Mouse (Mus musculus) heart, embryonic 13.5 days (tissue): ENCODE results near the gene Ssbp2. TPM values are rescaled to one million over a fixed set of nuclear protein-coding genes. Genes with fewer than 3 reads are reported as not detected.

ENCODE experiments used
- ATAC-seq: fragments of 200-750 bp; cut with Nextera tagmentation; 2 replicates; pipeline ENCODE4 v1.8.0; 2017; ENCODE audit warnings: moderate TSS enrichment; ENCODE audit not compliant: insufficient number of reproducible peaks, low FRiP score, low TSS enrichment; ENCODE audit errors: extremely low read depth
- H3K27ac ChIP-seq: fragments of 300-500 bp; sonication (generic); replicated peaks from 2 replicates; pipeline ENCODE4 v1.5.1; 2015; ENCODE audit warnings: moderate library complexity, mild to moderate bottlenecking, inconsistent platforms
- H3K27me3 ChIP-seq: fragments of 300-500 bp; sonication (generic); replicated peaks from 2 replicates; pipeline ENCODE4 v1.6.1; 2015; ENCODE audit warnings: mild to moderate bottlenecking, inconsistent platforms
- H3K36me3 ChIP-seq: fragments of 300-500 bp; sonication (generic); 2 replicates; pipeline ENCODE4 v1.6.1; 2015; ENCODE audit warnings: mild to moderate bottlenecking, inconsistent platforms
- H3K4me1 ChIP-seq: fragments of 300-500 bp; sonication (generic); 2 replicates; pipeline ENCODE4 v1.6.1; 2015; ENCODE audit warnings: inconsistent platforms
- H3K4me2 ChIP-seq: fragments of 300-500 bp; sonication (generic); 2 replicates; pipeline ENCODE4 v1.6.1; 2015; ENCODE audit warnings: inconsistent platforms, mild to moderate bottlenecking, moderate library complexity
- H3K4me3 ChIP-seq: fragments of 300-500 bp; sonication (generic); 2 replicates; pipeline ENCODE4 v1.5.1; 2015; ENCODE audit warnings: moderate library complexity, mild to moderate bottlenecking, inconsistent platforms
- H3K9ac ChIP-seq: fragments of 300-500 bp; sonication (generic); 2 replicates; pipeline ENCODE4 v1.6.1; 2015; ENCODE audit warnings: inconsistent platforms, mild to moderate bottlenecking, moderate library complexity
- H3K9me3 ChIP-seq: fragments of 300-500 bp; sonication (generic); 2 replicates; pipeline ENCODE4 v1.6.1; 2016; ENCODE audit warnings: inconsistent platforms
- WGBS: fragments of 180-500 bp; shearing (Covaris S2); methylation state at CpG from one replicate; pipeline ENCODE4 v1.1.7; 2015; ENCODE audit warnings: mixed read lengths; 5-methylcytosine and 5-hydroxymethylcytosine counted together
- polyA plus RNA-seq: library from polyadenylated mRNA; unstranded; fragments of >200 nt; fragmentation: Nextera tagmentation; extraction: Ambion mirVana; gene quantifications from 2 replicates; pipeline ENCODE4 v1.2.1, GENCODE M21; 2015

Gene Ssbp2
- polyA plus RNA-seq, 1 experiment from 2014 or later: 86.4 TPM

DNA sequence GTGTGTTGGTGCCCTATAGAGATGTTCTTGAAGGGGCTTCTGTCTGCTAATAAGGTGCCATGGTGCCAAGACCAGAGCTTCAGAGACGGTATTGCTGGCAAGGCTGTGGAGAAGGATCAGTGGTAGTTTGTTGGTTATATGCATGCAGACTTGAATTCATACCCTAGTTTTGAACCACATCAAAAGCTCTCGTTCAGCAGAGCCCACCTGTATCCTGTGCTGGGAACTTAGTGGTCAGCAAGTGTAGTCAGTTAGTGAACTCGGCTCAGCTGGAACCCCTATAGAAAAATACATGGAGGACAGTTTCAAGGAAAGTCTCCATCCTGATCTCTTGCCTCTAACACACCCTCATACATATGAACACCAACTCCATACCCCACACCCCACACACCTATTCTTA lies 69.7 kb downstream of the Ssbp2 start:
- 91% methylated on average over 3 of the region's 3 CpGs for WGBS
- H3K4me1 ChIP-seq: no peaks in the 10 kb centered on the region
- H3K27ac ChIP-seq: no peak overlapping the region
- ATAC-seq: no peak
- H3K9me3 ChIP-seq: no peaks in the 10 kb centered on the region
- H3K36me3 ChIP-seq: peaks cover 29% of the 10 kb centered on the region
- no peak overlapping the region for H3K4me3 ChIP-seq
- H3K4me2 ChIP-seq: no peak overlapping the region
- no peak overlapping the region for H3K9ac ChIP-seq
- H3K27me3 ChIP-seq: no peaks in the 10 kb centered on the region

DNA sequence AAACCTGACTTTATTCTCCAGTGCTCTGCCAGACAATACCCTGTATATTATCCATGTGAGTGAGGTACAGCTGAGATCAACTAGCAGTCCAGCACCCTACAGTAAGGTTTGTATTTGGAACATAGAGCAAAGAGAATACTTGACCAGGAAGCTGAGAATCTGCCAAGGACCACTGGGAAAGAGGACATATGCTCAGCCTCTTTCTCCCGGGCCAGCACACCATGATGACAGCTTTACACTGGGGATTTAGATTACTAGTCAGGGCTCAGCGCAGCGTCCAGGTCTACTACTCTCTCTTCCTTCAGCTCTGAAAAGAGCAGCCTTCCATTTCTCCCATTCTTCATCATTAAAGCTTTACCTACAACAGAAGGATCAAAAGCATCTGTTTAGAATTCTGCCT lies 76.6 kb downstream of the Ssbp2 start:
- 50% methylated on average over 3 of the region's 3 CpGs for WGBS
- Histone ChIP-seq H3K4me1 (peaks cover 12% of the 10 kb centered on the region; the same call in 1 of the 2 replicates), H3K36me3 (peaks cover 31% of the 10 kb centered on the region), H3K27me3 (no peaks in the 10 kb centered on the region), H3K4me3 (no peak overlapping the region), H3K9me3 (no peaks in the 10 kb centered on the region), H3K9ac (no peak overlapping the region), H3K27ac (no peak overlapping the region), H3K4me2 (no peak overlapping the region)
- no peak for ATAC-seq

DNA sequence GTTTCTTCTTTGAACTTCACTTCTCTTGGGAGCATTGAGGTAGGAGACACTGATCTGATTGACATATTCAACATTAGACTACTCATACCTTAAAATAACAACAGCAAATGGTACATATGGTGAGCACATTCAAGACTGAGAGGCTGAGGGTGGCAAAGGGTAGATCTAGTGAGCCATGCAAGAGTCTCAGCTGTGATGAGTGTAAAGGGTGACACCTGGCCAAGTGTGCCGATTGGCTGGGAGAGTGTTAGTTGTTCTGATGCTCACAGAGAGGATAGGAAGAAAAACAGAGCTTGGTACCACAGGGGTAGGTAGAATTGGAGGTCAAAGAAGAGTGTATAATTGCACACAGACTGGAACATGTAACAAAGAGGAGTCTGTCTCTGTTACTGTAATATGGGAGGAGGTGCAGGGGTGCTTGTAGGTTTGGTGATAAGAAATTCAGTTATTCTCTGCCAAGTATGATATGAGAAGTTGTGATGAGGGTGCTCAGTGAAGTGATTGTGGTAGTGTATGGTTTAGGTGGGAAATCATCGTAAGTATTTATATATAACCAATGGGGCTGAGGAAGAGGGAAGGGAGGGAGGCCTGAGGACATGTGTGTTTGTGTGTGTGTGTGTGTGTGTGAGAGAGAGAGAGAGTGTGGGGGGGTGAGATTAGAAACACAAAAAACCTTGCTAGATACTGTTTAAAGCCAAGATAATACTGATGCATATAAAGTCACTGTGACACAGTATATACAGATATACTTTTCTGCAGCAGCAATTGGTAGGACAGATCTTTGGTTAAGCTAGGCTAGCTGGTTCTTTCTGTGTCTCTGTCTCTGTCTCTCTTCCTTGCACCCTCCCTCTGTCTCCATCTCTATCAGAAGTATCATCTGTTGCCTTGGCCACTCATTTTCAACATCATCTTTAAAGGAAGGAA lies 80.3 kb downstream of the Ssbp2 start:
- Histone ChIP-seq H3K27ac (no peak overlapping the region), H3K4me3 (no peak overlapping the region), H3K9ac (no peak overlapping the region), H3K36me3 (peaks cover 11% of the 10 kb centered on the region), H3K9me3 (no peaks in the 10 kb centered on the region), H3K27me3 (no peaks in the 10 kb centered on the region), H3K4me2 (no peak overlapping the region), H3K4me1 (peaks cover 17% of the 10 kb centered on the region; the same call in 1 of the 2 replicates)
- no peak for ATAC-seq
- WGBS: 77% methylated on average over 2 of the region's 2 CpGs

DNA sequence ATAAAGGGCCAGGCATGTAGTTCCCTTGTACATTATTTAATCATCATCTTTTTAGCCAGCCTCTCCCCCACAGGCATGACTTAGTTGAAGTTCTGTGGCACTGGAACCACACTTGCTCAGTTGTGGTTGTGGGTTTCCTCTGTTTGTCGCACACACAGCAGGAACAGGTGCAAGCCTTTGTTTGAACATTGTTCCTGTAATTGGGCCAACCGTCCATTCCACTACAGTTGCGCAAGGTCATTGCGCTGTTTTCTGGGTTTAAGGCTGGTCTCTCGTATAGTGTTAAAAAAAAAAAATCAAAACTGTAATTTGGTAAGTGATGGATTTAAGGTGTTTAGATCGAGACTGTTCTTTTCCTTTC lies 81.0 kb downstream of the Ssbp2 start:
- Histone ChIP-seq H3K4me3 (no peak overlapping the region), H3K9me3 (no peaks in the 10 kb centered on the region), H3K27ac (no peak overlapping the region), H3K9ac (no peak overlapping the region), H3K4me2 (no peak overlapping the region), H3K36me3 (peaks cover 11% of the 10 kb centered on the region), H3K4me1 (peaks cover 20% of the 10 kb centered on the region; the same call in 1 of the 2 replicates), H3K27me3 (no peaks in the 10 kb centered on the region)
- WGBS: 92% methylated on average over 6 of the region's 6 CpGs
- no peak for ATAC-seq

DNA sequence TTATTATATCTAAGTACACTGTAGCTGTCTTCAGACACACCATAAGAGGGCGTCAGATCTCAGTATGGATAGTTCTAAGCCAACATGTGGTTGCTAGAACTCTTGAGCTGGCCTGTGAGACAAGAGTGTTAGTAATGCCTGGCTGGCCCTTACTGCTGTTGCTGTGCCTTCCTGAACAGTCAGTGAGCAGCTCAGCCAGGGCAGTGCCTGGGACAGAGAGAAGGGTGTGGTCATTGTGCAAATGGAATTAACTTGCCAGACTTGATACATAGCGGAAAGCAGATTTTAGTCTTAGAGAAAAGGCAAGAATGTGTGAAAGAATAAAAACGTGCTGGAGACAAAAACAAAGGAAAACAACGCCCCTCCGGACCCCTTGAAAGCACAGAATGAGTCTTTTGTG lies 83.5 kb downstream of the Ssbp2 start:
- H3K27me3 ChIP-seq: no peaks in the 10 kb centered on the region
- H3K36me3 ChIP-seq: peaks cover 10% of the 10 kb centered on the region
- no peak overlapping the region for H3K27ac ChIP-seq
- no peak for ATAC-seq
- no peak overlapping the region for H3K4me2 ChIP-seq
- H3K9me3 ChIP-seq: no peaks in the 10 kb centered on the region
- peaks cover 13% of the 10 kb centered on the region; the same call in 1 of the 2 replicates for H3K4me1 ChIP-seq
- no peak overlapping the region for H3K9ac ChIP-seq
- 83% methylated on average over 5 of the region's 5 CpGs for WGBS
- H3K4me3 ChIP-seq: no peak overlapping the region

DNA sequence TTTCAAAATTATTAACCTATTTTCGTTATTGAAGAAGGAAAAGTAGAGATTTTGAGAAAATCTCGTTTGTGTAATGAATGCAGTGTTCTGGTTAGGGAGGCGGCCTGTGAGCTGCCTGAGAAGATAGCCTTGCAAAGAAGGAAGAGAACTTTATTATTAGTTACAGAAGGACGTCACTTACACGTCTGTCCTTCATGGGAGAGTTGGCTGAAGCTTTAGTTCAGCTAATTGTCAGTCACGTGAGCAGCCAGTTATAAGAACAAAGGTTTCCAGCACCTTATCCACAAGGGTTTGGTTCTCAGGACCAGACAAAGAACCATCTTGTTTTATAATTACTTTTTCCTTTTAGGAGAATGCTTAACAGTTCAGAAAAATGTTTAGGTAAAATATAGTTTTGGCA lies 104.0 kb downstream of the Ssbp2 start:
- H3K9me3 ChIP-seq: no peaks in the 10 kb centered on the region
- WGBS: 32% methylated on average over 6 of the region's 6 CpGs
- H3K4me2 ChIP-seq: no peak overlapping the region
- H3K27me3 ChIP-seq: no peaks in the 10 kb centered on the region
- no peak overlapping the region for H3K4me3 ChIP-seq
- H3K4me1 ChIP-seq: peaks cover 17% of the 10 kb centered on the region
- no peak for ATAC-seq
- H3K27ac ChIP-seq: 0 out of 2 replicates have a peak overlapping the region, but pooled peaks have one; percentile 5
- no peak overlapping the region for H3K9ac ChIP-seq
- peaks cover 13% of the 10 kb centered on the region for H3K36me3 ChIP-seq

DNA sequence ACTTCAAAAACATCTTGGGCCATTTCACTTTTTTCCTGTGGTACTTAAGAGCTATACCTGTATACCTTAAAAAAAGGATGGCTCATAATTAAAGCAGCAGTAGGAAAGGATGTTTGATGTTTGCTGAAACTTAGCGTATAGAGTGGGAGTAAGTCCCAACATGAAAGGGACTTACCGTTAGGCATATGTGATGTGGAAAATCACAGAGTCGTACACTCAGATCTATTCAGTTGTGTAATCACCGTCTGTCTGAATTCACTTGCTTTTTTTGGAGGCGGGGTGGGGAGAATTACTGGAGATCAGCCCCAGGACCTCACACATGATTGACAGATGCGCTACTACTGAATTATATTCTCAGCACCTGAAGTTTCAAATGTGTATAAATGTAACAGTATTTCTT lies 104.7 kb downstream of the Ssbp2 start:
- H3K36me3 ChIP-seq: peaks cover 13% of the 10 kb centered on the region
- WGBS: 84% methylated on average over 6 of the region's 6 CpGs
- H3K4me1 ChIP-seq: peaks cover 16% of the 10 kb centered on the region
- H3K4me3 ChIP-seq: no peak overlapping the region
- H3K4me2 ChIP-seq: no peak overlapping the region
- H3K27me3 ChIP-seq: no peaks in the 10 kb centered on the region
- no peak overlapping the region for H3K9ac ChIP-seq
- no peaks in the 10 kb centered on the region for H3K9me3 ChIP-seq
- no peak overlapping the region for H3K27ac ChIP-seq
- no peak for ATAC-seq

DNA sequence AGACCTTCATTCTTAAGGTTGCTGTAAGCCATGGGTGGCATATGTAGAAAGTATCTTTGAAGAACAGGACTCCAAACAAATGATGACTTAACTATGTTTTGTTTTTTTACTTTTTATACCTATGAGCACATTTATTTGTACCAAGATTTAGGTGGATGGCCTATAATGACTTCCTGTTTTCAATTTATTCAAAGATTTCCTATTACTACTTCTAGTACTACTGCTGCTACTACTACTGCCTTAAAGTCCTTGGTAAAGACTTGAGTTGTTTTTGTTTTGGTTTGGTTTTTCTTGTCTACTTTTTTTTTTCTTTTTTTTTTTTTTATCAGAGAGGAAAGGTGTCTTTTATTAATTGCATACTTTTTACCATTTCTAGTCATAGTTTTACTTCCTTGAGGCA lies 121.4 kb downstream of the Ssbp2 start:
- Histone ChIP-seq H3K27ac (no peak overlapping the region), H3K9ac (no peak overlapping the region), H3K36me3 (no peaks in the 10 kb centered on the region), H3K27me3 (no peaks in the 10 kb centered on the region), H3K9me3 (no peaks in the 10 kb centered on the region), H3K4me3 (no peak overlapping the region), H3K4me1 (no peaks in the 10 kb centered on the region), H3K4me2 (no peak overlapping the region)
- ATAC-seq: no peak

DNA sequence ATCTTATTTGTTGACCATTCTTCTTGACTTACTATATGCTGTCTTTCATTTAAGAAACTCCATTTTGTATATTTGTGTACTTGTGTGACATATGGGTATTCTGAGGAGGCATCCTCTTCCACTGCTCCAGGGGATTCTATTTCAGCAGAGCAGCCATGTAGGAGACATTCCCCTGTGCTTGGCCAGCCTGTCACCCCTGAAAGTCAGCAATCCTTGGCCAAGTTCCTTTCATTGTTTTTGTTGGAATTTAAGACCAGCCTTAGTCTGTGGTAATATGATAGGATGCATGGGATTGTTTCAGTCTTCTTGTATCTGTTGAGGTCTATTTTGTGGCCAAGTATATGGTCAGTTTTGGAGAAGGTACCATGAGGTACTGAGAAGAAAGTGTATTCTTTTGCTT lies 122.1 kb downstream of the Ssbp2 start:
- no peaks in the 10 kb centered on the region for H3K4me1 ChIP-seq
- no peaks in the 10 kb centered on the region for H3K9me3 ChIP-seq

DNA sequence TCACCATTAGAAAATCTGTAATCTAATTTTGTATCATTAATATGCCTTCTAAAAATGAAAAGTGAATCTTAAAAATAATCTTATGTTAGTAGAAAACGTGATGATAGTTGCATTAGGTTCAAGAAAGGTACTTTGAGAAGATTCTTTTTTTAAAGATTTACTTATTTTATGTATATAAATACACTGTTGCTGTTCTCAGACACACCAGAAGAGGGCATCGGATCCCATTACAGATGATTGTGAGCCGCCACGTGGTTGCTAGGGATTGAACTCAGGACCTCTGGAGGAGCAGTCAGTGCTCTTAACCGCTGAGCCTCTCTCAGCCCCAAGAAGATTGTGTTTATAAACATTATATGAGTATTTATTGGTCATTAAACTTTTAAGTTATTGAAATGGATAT lies 126.3 kb downstream of the Ssbp2 start:
- Histone ChIP-seq H3K36me3 (no peaks in the 10 kb centered on the region), H3K9ac (no peak overlapping the region), H3K4me1 (no peaks in the 10 kb centered on the region), H3K9me3 (no peaks in the 10 kb centered on the region), H3K4me3 (no peak overlapping the region), H3K27ac (no peak overlapping the region), H3K4me2 (no peak overlapping the region), H3K27me3 (no peaks in the 10 kb centered on the region)
- WGBS: 71% methylated on average over 5 of the region's 5 CpGs
- no peak for ATAC-seq

More for the DNA sequence above, 122.1 kb downstream of the Ssbp2 start:
- Histone ChIP-seq H3K9ac (no peak overlapping the region), H3K36me3 (no peaks in the 10 kb centered on the region), H3K4me2 (no peak overlapping the region), H3K27me3 (no peaks in the 10 kb centered on the region), H3K4me3 (no peak overlapping the region), H3K27ac (no peak overlapping the region)
- ATAC-seq: no peak

DNA sequence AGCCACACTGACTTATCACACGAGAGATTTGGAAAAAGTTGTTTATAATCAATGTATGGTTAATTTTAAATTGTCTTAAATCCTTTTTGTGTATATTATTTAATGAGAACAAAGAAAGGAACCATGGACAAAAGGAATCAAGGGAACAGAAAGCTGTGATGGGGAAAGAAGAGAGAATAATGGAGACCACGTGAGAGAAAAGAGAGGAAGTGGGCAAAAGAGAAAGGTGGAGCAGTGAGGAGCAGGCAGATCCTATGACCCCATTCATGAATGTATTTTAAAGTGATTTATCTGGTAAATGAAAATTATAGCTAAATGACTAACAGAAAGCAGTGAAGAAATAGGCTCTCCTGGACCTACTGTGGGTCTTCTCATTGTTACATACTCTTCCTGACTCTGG lies 128.4 kb downstream of the Ssbp2 start:
- no peak for ATAC-seq
- WGBS: 77% methylated on average over 2 of the region's 2 CpGs
- no peak overlapping the region for H3K27ac ChIP-seq

DNA sequence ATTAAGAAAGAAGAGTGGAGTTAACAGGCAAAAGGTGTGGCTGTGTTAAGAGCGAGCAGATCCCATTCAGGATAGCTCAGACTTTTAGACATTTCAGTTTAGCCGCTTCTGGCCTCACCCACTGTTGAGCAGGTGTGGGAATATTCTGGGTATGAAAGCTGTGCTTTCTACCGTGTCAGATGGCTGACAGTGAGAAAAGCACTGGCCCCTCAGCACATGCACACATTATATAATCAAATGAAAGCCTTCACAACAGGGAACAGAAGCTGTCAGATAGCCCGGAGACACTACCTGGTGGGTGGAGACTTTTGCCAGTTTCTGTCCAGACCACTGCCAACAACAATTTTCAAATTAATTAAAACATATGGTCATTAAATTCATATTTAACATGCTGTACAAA lies 131.8 kb downstream of the Ssbp2 start:
- H3K27ac ChIP-seq: no peak overlapping the region
- WGBS: 78% methylated on average over 4 of the region's 4 CpGs
- no peak overlapping the region for H3K4me3 ChIP-seq
- H3K4me1 ChIP-seq: no peaks in the 10 kb centered on the region
- ATAC-seq: no peak
- H3K4me2 ChIP-seq: no peak overlapping the region
- H3K27me3 ChIP-seq: no peaks in the 10 kb centered on the region
- H3K9ac ChIP-seq: no peak overlapping the region
- no peaks in the 10 kb centered on the region for H3K36me3 ChIP-seq
- no peaks in the 10 kb centered on the region for H3K9me3 ChIP-seq

More for the DNA sequence above, 128.4 kb downstream of the Ssbp2 start:
- no peaks in the 10 kb centered on the region for H3K9me3 ChIP-seq
- H3K4me2 ChIP-seq: no peak overlapping the region
- H3K4me3 ChIP-seq: no peak overlapping the region
- no peaks in the 10 kb centered on the region for H3K4me1 ChIP-seq
- no peaks in the 10 kb centered on the region for H3K36me3 ChIP-seq
- no peaks in the 10 kb centered on the region for H3K27me3 ChIP-seq
- no peak overlapping the region for H3K9ac ChIP-seq
